48 mouse cellular contexts compared by ENCODE assay signal in genomic region chr7:24967966-24968365, GRCm38 (mm10). TPM values are rescaled to one million over a fixed set of nuclear protein-coding genes. Genes with fewer than 3 reads are reported as not detected.
"Had no signal": no experiment of that assay in that cellular context is flagged by ENCODE, and none has a peak within 500 bp of the region (broad histone marks: within the 10 kb centered on the region; RNA-seq: fewer than 3 reads in every experiment).

No protein-coding gene starts in this region.

- H3K27ac ChIP-seq: heart, embryonic 13.5 days; heart, embryonic 15.5 days; hindbrain, embryonic 10.5 days; hindbrain, embryonic 12.5 days; hindbrain, embryonic 13.5 days; hindbrain, embryonic 14.5 days; hindbrain, embryonic 15.5 days; hindbrain, postnatal 0 days; intestine, embryonic 15.5 days; kidney, embryonic 15.5 days; kidney, postnatal 0 days; layer of hippocampus, adult 2 months; left cerebral cortex, adult 2 months had no signal

- DNase-seq: heart, postnatal 14 days; heart, postnatal 36 days; heart, postnatal 4 days; kidney, adult 11 months; kidney, adult 18-20 months; kidney, adult 2 months; kidney, adult 8-10 months; kidney, adult 9 months; kidney, postnatal 10 days; kidney, postnatal 14 days; kidney, postnatal 25 days; kidney, postnatal 36 days; kidney, postnatal 4 days; layer of hippocampus, adult 9-11 months; layer of hippocampus, postnatal 36 days had no signal

- H3K27me3 ChIP-seq: heart, embryonic 13.5 days; heart, embryonic 15.5 days; hindbrain, embryonic 12.5 days; hindbrain, embryonic 13.5 days; hindbrain, embryonic 15.5 days; intestine, embryonic 15.5 days; kidney, embryonic 15.5 days had no signal

- H3K4me3 ChIP-seq: heart, embryonic 13.5 days; heart, embryonic 15.5 days; hindbrain, embryonic 10.5 days; hindbrain, embryonic 12.5 days; hindbrain, embryonic 13.5 days; hindbrain, embryonic 15.5 days; intestine, embryonic 15.5 days; kidney, embryonic 15.5 days; layer of hippocampus, adult 2 months; left cerebral cortex, adult 2 months had no signal

RNA-seq across cellular contexts. Expression of gene Gm4881, which starts 23.7 kb away (rescaled TPM):
- total RNA-seq: heart, postnatal 14 days; heart, postnatal 25 days; heart, postnatal 36 days; heart, postnatal 4 days; hematopoietic stem cell, adult 5-6 weeks; layer of hippocampus, adult 18-20 months; layer of hippocampus, adult 2 months; layer of hippocampus, adult 8-10 months; layer of hippocampus, postnatal 10 days; layer of hippocampus, postnatal 14 days; layer of hippocampus, postnatal 25 days; layer of hippocampus, postnatal 36 days; left cerebral cortex, adult 18-20 months; left cerebral cortex, adult 2 months; left cerebral cortex, adult 8-10 months; left cerebral cortex, postnatal 10 days had no signal
- polyA plus RNA-seq: heart, embryonic 13.5 days; heart, embryonic 14.5 days; heart, embryonic 15.5 days; heart, embryonic 16.5 days; heart, postnatal 0 days; inflammation-experienced regulatory T-cells, adult 6 months; intestine, embryonic 14.5 days; intestine, embryonic 15.5 days; intestine, embryonic 16.5 days; intestine, postnatal 0 days; kidney, adult 2 months; kidney, embryonic 14.5 days; kidney, embryonic 15.5 days; kidney, embryonic 16.5 days; kidney, postnatal 0 days; large intestine, adult 2 months had no signal
